Mouse (Mus musculus) hindbrain, embryonic 11.5 days (tissue): ENCODE measurements around the gene Gstp1. TPM values are rescaled to one million over a fixed set of nuclear protein-coding genes. Genes with fewer than 3 reads are reported as not detected.

Experiments
- ATAC-seq: fragments of 200-750 bp; cut with Nextera tagmentation; 2 replicates; pipeline ENCODE4 v1.8.0; 2017; ENCODE audit warnings: mild to moderate bottlenecking, moderate TSS enrichment, moderate library complexity; ENCODE audit not compliant: low FRiP score
- DNase-seq: peaks from one replicate; pipeline ENCODE4 v3.0.0-alpha.2; 2015; ENCODE audit warnings: low spot score
- H3K27ac ChIP-seq: fragments of 300-500 bp; sonication (generic); 2 replicates; pipeline ENCODE4 v1.5.1; 2014; ENCODE audit warnings: mild to moderate bottlenecking, low read depth, low read length
- H3K27me3 ChIP-seq: fragments of 300-500 bp; sonication (generic); 2 replicates; pipeline ENCODE4 v1.6.1; 2014; ENCODE audit warnings: mild to moderate bottlenecking, low read length, moderate library complexity, mixed read lengths; ENCODE audit not compliant: control insufficient read depth, insufficient read depth
- H3K36me3 ChIP-seq: fragments of 300-500 bp; sonication (generic); 2 replicates; pipeline ENCODE4 v1.6.1; 2014; ENCODE audit warnings: mild to moderate bottlenecking, low read length, moderate library complexity, mixed read lengths; ENCODE audit not compliant: control insufficient read depth, insufficient read depth
- H3K4me1 ChIP-seq: fragments of 300-500 bp; sonication (generic); replicated peaks from 2 replicates; pipeline ENCODE4 v1.6.1; 2014; ENCODE audit warnings: low read length, mixed read lengths; ENCODE audit not compliant: control insufficient read depth, insufficient read depth
- H3K4me2 ChIP-seq: fragments of 300-500 bp; sonication (generic); replicated peaks from 2 replicates; pipeline ENCODE4 v1.6.1; 2014; ENCODE audit warnings: mild to moderate bottlenecking, low read depth, low read length
- H3K4me3 ChIP-seq: fragments of 300-500 bp; sonication (generic); 2 replicates; pipeline ENCODE4 v1.5.1; 2014; ENCODE audit warnings: low read depth, low read length
- H3K9ac ChIP-seq: fragments of 300-500 bp; sonication (generic); 2 replicates; pipeline ENCODE4 v1.6.1; 2014; ENCODE audit warnings: low read depth, low read length
- H3K9me3 ChIP-seq: fragments of 300-500 bp; sonication (generic); 2 replicates; pipeline ENCODE4 v1.6.1; 2016; ENCODE audit warnings: low read length; ENCODE audit not compliant: control insufficient read depth
- WGBS: fragments of 180-500 bp; shearing (Covaris S2); extraction: QIAGEN DNeasy Blood & Tissue Kit; methylation state at CpG from one replicate; pipeline ENCODE4 v1.1.7; 2014; 5-methylcytosine and 5-hydroxymethylcytosine counted together
- polyA plus RNA-seq: library from polyadenylated mRNA; unstranded; fragments of >200 nt; fragmentation: Nextera tagmentation; extraction: Ambion mirVana; gene quantifications from 2 replicates; pipeline ENCODE4 v1.2.1, GENCODE M21; 2014

The Gstp1 gene
- polyA plus RNA-seq, 1 experiment from 2014 or later = 348 TPM

DNA sequence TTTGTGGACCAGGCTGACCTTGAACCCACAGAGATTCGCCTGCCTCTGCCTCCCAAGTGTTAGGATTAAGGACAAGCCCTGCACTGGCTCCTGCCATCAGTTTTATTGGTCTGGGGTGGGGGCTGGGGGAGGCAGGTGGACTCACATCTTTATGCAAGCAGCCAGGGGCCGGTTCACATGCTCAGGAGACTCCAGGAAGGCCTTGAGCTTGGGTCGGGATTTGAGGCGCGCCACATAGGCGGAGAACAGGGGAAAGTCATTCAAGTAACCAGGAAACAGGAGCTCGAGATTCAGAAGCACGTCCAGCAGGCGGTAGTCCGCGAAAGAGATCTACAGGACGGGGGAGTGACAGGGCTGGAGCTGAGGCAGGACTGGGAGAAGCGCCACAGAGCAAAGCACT lies 19.6 kb upstream of the Gstp1 start:
- Histone ChIP-seq H3K4me3 (no peak overlapping the region), H3K4me1 (no peaks in the 10 kb centered on the region), H3K27ac (no peak overlapping the region), H3K9ac (no peak overlapping the region), H3K9me3 (no peaks in the 10 kb centered on the region), H3K27me3 (no peaks in the 10 kb centered on the region), H3K36me3 (no peaks in the 10 kb centered on the region), H3K4me2 (no peak overlapping the region)
- ATAC-seq (no peak), DNase-seq (no peak)
- WGBS = 78% methylated on average over 13 of the region's 13 CpGs

DNA sequence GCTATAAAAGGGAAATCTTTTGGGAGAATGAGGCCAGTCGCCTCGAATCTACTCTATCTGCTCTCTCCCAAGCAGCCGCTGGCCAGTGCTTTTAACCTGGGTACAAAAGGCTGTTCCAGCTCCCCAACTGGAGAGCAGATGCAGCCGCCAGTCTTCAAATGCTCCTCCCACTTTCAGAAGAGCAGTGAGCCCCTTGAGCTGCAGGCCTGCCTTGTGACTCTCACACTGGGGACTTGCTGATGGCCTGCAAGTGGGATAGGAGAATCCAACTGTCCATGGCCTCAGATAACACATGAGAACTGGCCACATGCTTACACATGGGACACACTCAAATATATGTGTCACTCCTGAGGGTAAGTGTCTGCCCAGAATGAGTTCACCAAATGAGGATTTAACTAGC lies 18.9 kb upstream of the Gstp1 start:
- Histone ChIP-seq H3K9me3 (no peaks in the 10 kb centered on the region), H3K4me1 (no peaks in the 10 kb centered on the region), H3K9ac (no peak overlapping the region), H3K4me2 (no peak overlapping the region), H3K4me3 (no peak overlapping the region), H3K27me3 (no peaks in the 10 kb centered on the region), H3K36me3 (no peaks in the 10 kb centered on the region), H3K27ac (no peak overlapping the region)
- no peak for ATAC-seq
- DNase-seq = no peak
- WGBS = 53% methylated on average over 4 of the region's 4 CpGs

DNA sequence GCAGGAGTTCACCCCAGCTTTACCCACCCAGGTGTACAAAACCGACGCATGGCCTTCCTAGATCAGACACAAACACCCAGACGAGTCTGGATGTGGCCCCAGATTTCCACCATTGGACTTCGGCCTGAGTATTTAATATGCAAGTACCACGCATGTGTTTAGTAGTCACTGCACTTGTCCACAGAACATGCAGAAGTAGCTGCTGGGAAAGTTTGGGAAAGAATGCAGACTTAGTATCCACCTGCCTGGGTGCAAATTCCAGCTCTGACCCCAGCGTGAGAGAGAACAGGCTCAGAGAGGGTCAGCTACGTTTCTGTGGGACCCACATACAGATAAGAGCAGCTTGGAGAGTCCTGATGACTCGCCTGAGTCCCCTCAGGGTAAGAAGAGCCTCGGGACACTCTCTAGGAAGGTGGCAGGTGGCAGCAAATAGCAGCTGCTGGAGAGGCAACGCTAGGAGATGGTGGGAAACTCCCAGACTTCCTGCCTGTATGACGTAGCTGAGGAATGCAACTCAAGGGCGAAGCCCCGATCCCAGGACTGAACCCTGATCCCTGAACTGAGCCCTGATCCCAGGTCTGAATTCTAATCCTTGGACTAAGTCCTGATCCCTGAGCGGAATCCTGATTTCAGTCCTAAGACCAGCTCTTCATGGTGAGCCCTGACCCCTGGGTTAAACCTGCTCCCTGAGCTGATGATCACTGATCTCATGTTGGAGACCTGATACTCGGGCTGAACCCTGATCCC lies 18.3 kb upstream of the Gstp1 start:
- DNase-seq (no peak), ATAC-seq (no peak)
- Histone ChIP-seq H3K9ac (no peak overlapping the region), H3K36me3 (no peaks in the 10 kb centered on the region), H3K4me1 (no peaks in the 10 kb centered on the region), H3K4me3 (no peak overlapping the region), H3K27me3 (no peaks in the 10 kb centered on the region), H3K9me3 (no peaks in the 10 kb centered on the region), H3K4me2 (no peak overlapping the region), H3K27ac (no peak overlapping the region)
- 64% methylated on average over 15 of the region's 15 CpGs for whole genome bisulfite sequencing

DNA sequence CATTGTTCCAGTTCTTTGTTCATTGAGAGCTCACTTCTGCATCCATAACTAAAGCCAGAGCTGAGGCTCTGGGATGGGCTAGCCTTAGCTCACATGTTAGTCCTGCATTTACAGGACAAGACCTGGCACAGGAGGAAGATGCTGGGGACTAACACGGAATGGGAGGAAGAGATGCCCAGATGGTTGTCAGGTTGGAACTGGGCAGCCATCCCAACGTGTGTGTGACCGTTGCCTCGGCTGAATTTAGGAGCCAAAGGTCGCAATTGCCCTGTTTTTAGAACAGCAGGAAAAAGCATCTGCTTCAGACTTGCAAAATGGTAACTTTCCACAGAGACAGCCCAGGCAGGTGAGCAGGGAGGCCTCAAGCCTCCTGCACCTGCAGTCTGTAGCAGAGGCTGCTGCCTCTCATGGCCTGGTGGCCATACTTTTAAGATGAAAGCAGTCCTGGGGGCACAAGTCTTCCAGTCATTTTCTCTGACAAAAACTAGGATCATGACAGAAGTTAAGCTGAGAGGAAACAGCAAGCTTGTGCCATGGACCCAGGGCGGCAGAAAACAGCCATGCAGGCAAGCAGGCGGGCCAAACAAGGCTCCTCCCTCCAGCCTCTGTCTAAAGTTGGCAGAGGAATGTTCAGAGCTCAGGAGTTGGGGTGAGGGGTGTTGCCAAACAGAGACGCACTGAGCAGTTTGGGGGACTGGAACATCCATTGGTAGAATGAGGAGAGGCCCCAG lies 17.6 kb upstream of the Gstp1 start:
- Histone ChIP-seq H3K36me3 (no peaks in the 10 kb centered on the region), H3K9ac (no peak overlapping the region), H3K4me1 (no peaks in the 10 kb centered on the region), H3K27me3 (no peaks in the 10 kb centered on the region), H3K4me2 (no peak overlapping the region), H3K4me3 (no peak overlapping the region), H3K27ac (no peak overlapping the region), H3K9me3 (no peaks in the 10 kb centered on the region)
- no peak for ATAC-seq
- no peak for DNase-seq
- WGBS = 77% methylated on average over 8 of the region's 8 CpGs

DNA sequence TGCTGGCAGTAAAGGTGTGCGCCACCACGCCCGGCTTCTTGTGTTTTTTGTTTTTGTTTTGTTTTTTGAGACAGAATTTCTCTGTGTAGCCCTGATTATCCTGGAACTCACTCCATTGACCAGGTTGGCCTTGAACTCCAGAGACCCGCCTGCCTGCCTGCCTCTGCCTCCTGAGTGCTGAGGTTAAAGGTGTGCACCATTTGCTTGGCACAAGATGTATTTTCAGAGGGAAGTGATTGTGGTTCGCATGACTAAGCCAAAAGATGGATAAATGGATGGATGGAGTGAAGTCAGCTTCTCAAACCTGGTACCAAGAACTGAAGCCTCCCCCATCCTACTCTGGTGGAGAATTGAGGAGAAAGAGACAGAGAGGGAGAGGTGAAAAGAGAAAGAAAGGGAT lies 16.8 kb upstream of the Gstp1 start:
- ATAC-seq (no peak), DNase-seq (no peak)
- Histone ChIP-seq H3K4me3 (no peak overlapping the region), H3K27ac (no peak overlapping the region), H3K4me1 (no peaks in the 10 kb centered on the region), H3K4me2 (no peak overlapping the region), H3K36me3 (no peaks in the 10 kb centered on the region), H3K9ac (no peak overlapping the region), H3K9me3 (no peaks in the 10 kb centered on the region), H3K27me3 (no peaks in the 10 kb centered on the region)
- WGBS = 90% methylated on average over 5 of the region's 5 CpGs

DNA sequence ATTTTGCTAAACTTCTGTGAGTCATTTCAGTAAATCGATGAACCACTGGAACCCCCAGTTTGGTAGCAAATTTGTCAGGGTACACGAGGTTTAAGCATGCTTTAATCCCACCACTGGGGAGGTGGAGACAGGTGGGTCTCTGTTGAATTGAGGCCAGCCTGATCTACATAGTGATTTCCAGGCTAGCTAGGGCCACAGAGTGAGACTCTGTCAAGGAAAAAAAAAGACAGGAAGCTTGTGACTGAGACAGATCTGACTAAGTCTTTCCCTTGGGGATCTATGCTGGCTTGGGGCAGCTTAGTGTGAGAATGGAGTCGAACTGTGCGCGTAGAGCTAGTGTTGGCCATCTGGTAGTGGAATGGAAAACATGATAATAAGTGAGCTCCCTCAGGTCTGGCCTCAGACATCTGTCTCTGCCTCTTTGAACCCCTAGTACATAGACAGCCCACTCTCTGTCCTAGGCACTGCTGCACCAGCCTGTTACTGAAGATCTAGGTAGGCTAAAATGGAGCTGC lies 14.8 kb upstream of the Gstp1 start:
- ATAC-seq (no peak), DNase-seq (no peak)
- WGBS = 75% methylated on average over 5 of the region's 5 CpGs
- H3K4me1 ChIP-seq = no peaks in the 10 kb centered on the region
- no peak overlapping the region for H3K27ac ChIP-seq
- no peaks in the 10 kb centered on the region for H3K36me3 ChIP-seq
- no peaks in the 10 kb centered on the region for H3K27me3 ChIP-seq
- no peak overlapping the region for H3K9ac ChIP-seq
- no peak overlapping the region for H3K4me2 ChIP-seq
- H3K9me3 ChIP-seq = no peaks in the 10 kb centered on the region
- no peak overlapping the region for H3K4me3 ChIP-seq

DNA sequence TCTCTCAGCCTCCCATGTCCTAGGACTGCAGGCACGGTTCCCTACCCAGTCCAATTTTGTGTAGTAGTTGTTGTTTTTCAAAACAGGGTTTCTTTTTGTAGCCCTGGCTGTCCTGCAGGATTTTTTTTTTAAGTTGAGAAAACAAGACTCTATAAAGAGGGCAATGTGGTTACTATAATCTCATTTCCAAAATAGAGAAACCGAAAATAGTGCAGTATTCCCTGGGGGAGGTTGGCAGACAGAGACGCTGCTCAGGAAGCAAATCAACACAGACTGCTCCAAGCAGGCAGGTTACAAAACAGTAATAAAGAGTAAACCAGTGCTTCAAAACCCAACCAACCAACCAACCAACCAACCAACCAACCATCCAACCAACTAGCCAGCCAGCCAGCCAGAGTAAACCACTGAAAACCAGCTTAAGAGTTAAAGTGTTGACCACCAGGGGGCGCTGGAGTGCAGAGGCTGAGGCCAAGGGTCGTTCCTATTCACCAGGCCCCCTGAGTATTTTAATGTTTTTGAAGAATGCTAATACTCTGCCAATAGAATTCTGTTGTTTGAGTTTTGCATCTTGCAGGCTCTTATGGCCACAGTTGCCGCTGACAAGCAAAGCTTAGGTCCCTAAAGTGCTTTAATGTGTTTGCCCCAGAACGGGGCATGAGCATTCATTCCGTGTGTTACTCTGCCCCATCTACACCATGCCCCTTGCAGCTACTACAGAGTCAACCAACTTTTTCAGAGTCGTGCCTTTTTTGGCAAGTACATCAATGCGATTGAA lies 14.1 kb upstream of the Gstp1 start:
- ATAC-seq = no peak
- 54% methylated on average over 10 of the region's 10 CpGs for WGBS

DNA sequence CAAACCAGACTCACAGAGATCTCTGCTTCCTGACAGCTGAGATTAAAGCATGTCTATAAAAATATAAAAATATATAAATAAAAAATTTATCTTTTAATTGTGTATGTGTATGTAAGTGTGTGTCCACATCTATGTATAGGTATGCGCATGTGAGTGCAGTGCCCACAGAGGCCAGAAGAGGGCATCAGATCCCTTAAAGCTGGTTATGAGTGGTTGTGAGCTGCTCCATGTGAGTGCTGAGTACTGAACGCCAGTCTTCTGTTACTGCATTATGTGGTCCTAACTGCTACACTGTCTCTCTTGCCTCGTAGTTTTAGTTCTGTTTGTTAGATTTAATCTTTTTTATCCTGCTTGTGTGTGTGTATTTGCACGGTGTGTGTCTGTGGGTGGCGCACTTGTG lies 13.2 kb upstream of the Gstp1 start:
- H3K36me3 ChIP-seq = no peaks in the 10 kb centered on the region
- no peak overlapping the region for H3K9ac ChIP-seq
- ATAC-seq (no peak), DNase-seq (no peak)
- 95% methylated on average over 5 of the region's 5 CpGs for WGBS
- H3K27ac ChIP-seq = no peak overlapping the region
- H3K9me3 ChIP-seq = no peaks in the 10 kb centered on the region
- H3K27me3 ChIP-seq = no peaks in the 10 kb centered on the region
- no peaks in the 10 kb centered on the region for H3K4me1 ChIP-seq
- no peak overlapping the region for H3K4me3 ChIP-seq
- H3K4me2 ChIP-seq = no peak overlapping the region

More for the DNA sequence above, 14.1 kb upstream of the Gstp1 start:
- no peak overlapping the region for H3K9ac ChIP-seq
- H3K36me3 ChIP-seq = no peaks in the 10 kb centered on the region
- H3K27me3 ChIP-seq = no peaks in the 10 kb centered on the region
- no peak overlapping the region for H3K27ac ChIP-seq
- H3K4me3 ChIP-seq = no peak overlapping the region
- no peaks in the 10 kb centered on the region for H3K4me1 ChIP-seq
- no peaks in the 10 kb centered on the region for H3K9me3 ChIP-seq
- peak; percentile 81 for DNase-seq
- no peak overlapping the region for H3K4me2 ChIP-seq
